Mouse (Mus musculus): Measurements from ENCODE around the gene Lgals9. TPM values are rescaled to one million over a fixed set of nuclear protein-coding genes. Genes with fewer than 3 reads are reported as not detected.
A peak's percentile ranks its signal among the peaks of the same experiment; 100 is the strongest.

The Lgals9 gene
- polyA plus RNA-seq, 1 experiment: 17.1 TPM

DNA sequence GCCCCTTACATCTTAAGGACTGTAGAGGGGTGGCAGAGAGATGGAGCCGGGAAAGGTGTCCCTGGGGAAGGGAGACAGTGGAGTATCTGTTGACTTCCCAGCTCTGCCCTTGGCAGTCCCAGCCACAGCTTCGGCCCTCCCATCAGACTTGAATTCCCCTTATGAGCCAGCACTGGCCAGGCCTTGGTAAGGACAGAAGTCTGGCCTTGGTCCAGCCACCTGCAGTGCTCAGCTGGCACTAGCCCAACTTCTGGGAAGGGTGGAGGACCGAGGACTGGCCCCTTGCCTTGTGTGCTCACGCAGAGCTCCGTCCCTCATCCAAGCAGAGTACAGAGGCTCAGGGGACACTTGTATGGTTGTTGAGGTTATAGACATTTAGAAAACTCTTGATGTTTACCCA lies 55.4 kb downstream of the Lgals9 start:
- Histone ChIP-seq H3K27ac (ENCODE audit: insufficient read depth, low read length) (no peak overlapping the region), H3K4me1 (ENCODE audit: control insufficient read depth, insufficient read depth, low read length) (no peaks in the 10 kb centered on the region), H3K4me3 (ENCODE audit: insufficient read depth, low read length) (no peak overlapping the region)
- TF ChIP-seq POLR2A (IDR thresholded peaks at IDR 0.05; ENCODE audit: extremely low read depth, insufficient read depth, low read length): no peak
- TF ChIP-seq CTCF (IDR thresholded peaks at IDR 0.05; ENCODE audit: extremely low read depth, insufficient read depth, low read length): no peak

DNA sequence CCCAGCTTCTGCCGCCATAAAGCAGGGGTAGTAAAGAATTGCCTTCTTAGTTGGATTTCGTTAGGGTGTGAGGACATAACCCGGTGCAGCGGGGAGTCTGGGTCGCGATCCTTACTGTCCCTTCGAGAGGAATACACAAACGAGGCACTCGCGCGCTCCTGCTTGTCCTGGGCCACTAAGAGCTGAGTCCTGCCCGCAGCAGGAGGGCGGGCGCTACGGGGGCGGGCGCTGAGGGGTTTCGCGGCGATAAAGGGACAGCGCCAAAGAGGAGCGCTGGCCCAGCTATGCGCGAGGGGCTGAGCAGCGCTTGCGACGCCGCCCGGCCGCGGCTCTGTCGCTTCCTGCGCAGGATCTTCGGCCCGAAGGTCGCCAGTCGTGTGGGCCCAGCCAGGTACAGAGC lies 59.8 kb downstream of the Lgals9 start:
- Histone ChIP-seq H3K27ac (ENCODE audit: insufficient read depth, low read length) (no peak overlapping the region), H3K4me1 (ENCODE audit: control insufficient read depth, insufficient read depth, low read length) (no peaks in the 10 kb centered on the region), H3K4me3 (ENCODE audit: insufficient read depth, low read length) (no peak overlapping the region)
- TF ChIP-seq POLR2A (IDR thresholded peaks at IDR 0.05; ENCODE audit: extremely low read depth, insufficient read depth, low read length) (no peak), CTCF (IDR thresholded peaks at IDR 0.05; ENCODE audit: extremely low read depth, insufficient read depth, low read length) (no peak)

DNA sequence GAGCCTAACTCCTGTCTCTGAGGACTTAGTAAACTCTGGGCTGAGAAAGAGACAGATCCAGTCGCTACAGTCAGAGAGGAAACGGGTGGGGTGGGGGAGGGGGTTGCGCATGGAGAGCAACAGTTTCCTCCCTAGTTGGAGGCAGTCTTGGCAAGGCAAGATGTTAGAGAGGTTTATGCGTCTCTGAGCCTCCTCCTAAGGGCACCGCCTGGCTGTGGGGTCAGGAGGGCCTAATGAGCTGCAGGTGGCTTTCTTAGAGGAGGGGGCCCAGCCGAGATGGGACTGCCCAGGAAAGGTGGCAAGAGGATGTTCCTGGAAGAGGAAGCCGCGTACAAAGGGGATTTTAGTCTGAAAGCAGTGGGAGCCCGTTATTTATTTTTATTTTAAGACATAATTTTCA lies 60.6 kb downstream of the Lgals9 start:
- TF ChIP-seq CTCF (IDR thresholded peaks at IDR 0.05; ENCODE audit: extremely low read depth, insufficient read depth, low read length): no peak
- TF ChIP-seq POLR2A (IDR thresholded peaks at IDR 0.05; ENCODE audit: extremely low read depth, insufficient read depth, low read length): no peak
- H3K4me3 ChIP-seq (ENCODE audit: insufficient read depth, low read length): no peak overlapping the region
- no peaks in the 10 kb centered on the region for H3K4me1 ChIP-seq (ENCODE audit: control insufficient read depth, insufficient read depth, low read length)
- no peak overlapping the region for H3K27ac ChIP-seq (ENCODE audit: insufficient read depth, low read length)

DNA sequence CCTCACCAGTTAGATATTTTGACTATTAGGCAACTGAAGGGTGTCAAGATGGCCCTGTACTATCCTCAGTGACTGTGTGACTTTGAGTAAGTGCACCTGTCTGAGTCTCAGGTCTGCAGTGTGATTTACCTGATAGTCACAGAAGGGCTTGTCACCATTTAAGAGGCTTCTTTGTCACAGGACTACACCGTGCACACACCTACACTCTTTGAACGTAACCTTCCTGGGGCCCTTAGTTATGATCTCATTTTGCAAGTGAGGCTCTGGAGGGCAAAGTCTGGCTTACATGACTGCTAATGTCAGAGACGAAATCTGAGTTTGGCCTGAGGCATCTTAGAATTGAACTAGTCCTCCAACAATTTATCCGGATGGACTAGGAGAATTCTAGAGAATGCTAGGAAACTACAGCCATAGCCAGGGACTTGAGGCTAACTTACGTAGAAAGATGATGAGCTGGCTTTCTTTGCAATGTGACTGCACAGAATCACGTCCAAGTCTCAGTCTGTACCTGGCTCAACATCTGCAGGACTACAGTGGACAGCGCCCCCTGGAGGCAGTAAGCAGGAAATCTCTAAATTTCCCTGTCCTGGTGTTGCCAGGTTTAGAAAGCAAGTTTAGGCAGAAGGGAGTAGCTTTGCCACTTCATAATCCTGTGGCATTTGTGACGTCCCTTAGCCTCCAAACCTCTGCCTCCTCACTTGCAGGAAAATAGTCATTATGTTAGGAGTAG lies 61.9 kb downstream of the Lgals9 start:
- Histone ChIP-seq H3K4me1 (ENCODE audit: control insufficient read depth, insufficient read depth, low read length) (no peaks in the 10 kb centered on the region), H3K4me3 (ENCODE audit: insufficient read depth, low read length) (no peak overlapping the region), H3K27ac (ENCODE audit: insufficient read depth, low read length) (no peak overlapping the region)
- TF ChIP-seq CTCF (IDR thresholded peaks at IDR 0.05; ENCODE audit: extremely low read depth, insufficient read depth, low read length) (peak; percentile 91), POLR2A (IDR thresholded peaks at IDR 0.05; ENCODE audit: extremely low read depth, insufficient read depth, low read length) (no peak)

DNA sequence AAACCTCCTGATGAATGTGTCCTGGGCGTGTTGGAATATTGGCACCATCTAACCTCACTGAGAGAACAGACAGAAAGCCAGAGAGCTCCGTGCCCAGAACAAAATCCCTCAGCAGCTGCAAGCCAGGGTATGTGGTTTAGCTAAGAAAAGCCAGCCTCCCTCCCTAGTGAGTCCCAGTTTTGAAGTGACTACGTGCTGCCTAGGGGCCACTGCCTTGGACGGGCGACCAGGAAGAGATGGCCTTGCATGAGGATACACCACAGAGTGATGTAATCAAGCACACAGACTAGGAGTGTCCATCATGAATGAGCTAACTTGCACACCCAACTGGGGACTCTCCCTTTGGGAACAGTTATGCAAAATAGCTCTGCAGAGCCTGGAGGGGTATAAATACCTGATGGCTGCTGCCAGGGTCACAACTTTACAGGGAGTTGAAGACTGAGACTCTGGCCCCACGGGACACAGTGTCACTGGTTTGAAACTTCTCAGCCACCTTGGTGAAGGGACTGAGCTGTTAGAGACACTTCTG lies 64.3 kb downstream of the Lgals9 start, which contains the start of gene Nos2:
TSS of gene Nos2 (plus strand) at position 377 of the 529 bp plus-strand sequence.
- TF ChIP-seq POLR2A (IDR thresholded peaks at IDR 0.05; ENCODE audit: extremely low read depth, insufficient read depth, low read length): no peak
- TF ChIP-seq CTCF (IDR thresholded peaks at IDR 0.05; ENCODE audit: extremely low read depth, insufficient read depth, low read length): no peak
- no peaks in the 10 kb centered on the region for H3K4me1 ChIP-seq (ENCODE audit: control insufficient read depth, insufficient read depth, low read length)
- no peak within 1 kb of the TSS for H3K4me3 ChIP-seq (ENCODE audit: insufficient read depth, low read length)
- H3K27ac ChIP-seq (ENCODE audit: insufficient read depth, low read length): no peak within 1 kb of the TSS

DNA sequence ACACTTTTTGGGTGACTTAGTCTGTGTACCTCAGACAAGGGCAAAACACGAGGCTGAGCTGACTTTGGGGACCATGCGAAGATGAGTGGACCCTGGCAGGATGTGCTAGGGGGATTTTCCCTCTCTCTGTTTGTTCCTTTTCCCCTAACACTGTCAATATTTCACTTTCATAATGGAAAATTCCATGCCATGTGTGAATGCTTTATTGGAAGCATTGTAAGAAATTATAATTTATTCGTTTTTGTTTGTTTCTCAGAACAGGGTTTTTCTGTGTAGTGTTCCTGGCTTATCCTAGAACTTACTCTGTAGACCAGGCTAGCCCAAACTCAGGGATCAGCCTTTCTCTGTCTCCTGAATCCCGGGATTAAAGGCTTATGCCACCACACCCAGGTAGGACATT lies 65.0 kb downstream of the Lgals9 start:
- TF ChIP-seq CTCF (IDR thresholded peaks at IDR 0.05; ENCODE audit: extremely low read depth, insufficient read depth, low read length) (no peak), POLR2A (IDR thresholded peaks at IDR 0.05; ENCODE audit: extremely low read depth, insufficient read depth, low read length) (no peak)
- Histone ChIP-seq H3K4me3 (ENCODE audit: insufficient read depth, low read length) (no peak overlapping the region), H3K27ac (ENCODE audit: insufficient read depth, low read length) (no peak overlapping the region), H3K4me1 (ENCODE audit: control insufficient read depth, insufficient read depth, low read length) (no peaks in the 10 kb centered on the region)

DNA sequence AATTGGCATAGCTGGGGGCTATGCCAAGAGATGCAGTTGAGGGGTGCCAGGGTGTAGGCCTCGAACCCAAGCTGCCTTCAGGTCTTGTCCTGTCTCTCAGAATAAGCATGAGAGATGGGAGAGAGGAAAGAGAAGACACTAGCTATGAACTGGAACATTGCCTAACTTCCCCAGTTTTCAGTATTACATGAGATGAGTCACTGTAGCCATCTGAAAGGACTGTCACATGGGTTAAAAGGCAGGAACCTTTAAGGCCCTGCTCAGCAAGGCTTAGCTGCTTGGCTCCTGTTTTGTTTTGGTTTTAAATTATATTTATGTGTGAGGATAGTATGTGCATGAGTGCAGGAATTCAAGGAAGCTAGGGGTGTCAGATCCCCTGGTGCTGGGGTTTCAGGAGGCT lies 68.3 kb downstream of the Lgals9 start:
- Histone ChIP-seq H3K4me3 (ENCODE audit: insufficient read depth, low read length) (no peak overlapping the region), H3K27ac (ENCODE audit: insufficient read depth, low read length) (no peak overlapping the region), H3K4me1 (ENCODE audit: control insufficient read depth, insufficient read depth, low read length) (no peaks in the 10 kb centered on the region)
- no peak for TF ChIP-seq CTCF (IDR thresholded peaks at IDR 0.05; ENCODE audit: extremely low read depth, insufficient read depth, low read length)
- no peak for TF ChIP-seq POLR2A (IDR thresholded peaks at IDR 0.05; ENCODE audit: extremely low read depth, insufficient read depth, low read length)

DNA sequence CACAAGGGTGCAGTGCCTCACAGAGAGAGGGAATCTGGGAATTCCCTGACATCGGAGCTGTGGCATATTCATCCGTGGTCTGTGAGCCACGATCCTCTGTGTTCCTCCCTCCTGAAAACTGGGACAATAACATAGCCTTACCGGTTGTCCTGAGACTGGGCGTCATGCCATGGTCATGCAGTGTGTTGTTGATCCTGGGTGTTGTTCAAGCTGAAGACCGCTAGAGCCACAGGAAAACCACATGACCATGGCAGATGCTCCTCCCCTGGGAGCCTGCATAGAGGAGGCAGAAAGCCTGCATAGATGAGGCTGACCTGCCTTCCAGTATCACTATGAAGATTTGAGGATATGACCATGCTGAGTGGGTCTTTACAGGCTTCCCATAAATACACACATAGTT lies 69.3 kb downstream of the Lgals9 start:
- TF ChIP-seq CTCF (IDR thresholded peaks at IDR 0.05; ENCODE audit: extremely low read depth, insufficient read depth, low read length) (no peak), POLR2A (IDR thresholded peaks at IDR 0.05; ENCODE audit: extremely low read depth, insufficient read depth, low read length) (no peak)
- no peak overlapping the region for H3K27ac ChIP-seq (ENCODE audit: insufficient read depth, low read length)
- H3K4me1 ChIP-seq (ENCODE audit: control insufficient read depth, insufficient read depth, low read length): no peaks in the 10 kb centered on the region
- no peak overlapping the region for H3K4me3 ChIP-seq (ENCODE audit: insufficient read depth, low read length)

Other genes starting within 250 kb of the Lgals9 start
- 27.6 and 31.7 TPM in 2 replicates for gene Ccnq, start 233.2 kb downstream of the Lgals9 start, polyA plus RNA-seq (2012; rRNA removed)
- 19.1 and 20.5 TPM in 2 replicates for gene Lyrm9, start 158.4 kb downstream of the Lgals9 start, polyA plus RNA-seq (2012; rRNA removed)
- 0.55 and 0.69 TPM in 2 replicates for gene Nos2, start 64.2 kb downstream of the Lgals9 start, polyA plus RNA-seq (2012; rRNA removed)
- 32.8 and 39.8 TPM in 2 replicates for gene Ksr1, start 161.5 kb upstream of the Lgals9 start, polyA plus RNA-seq (2012; rRNA removed)